Mouse (Mus musculus) embryonic fibroblast, embryonic 13.5 days (primary cell): ENCODE measurements around the gene Nrg3.

Experiments used
- CTCF ChIP-seq: IDR thresholded peaks from 2 replicates; pipeline ENCODE4 v1.5.1; 2011; ENCODE audit warnings: mild to moderate bottlenecking, control low read depth, low read length, moderate library complexity, borderline replicate concordance; ENCODE audit not compliant: insufficient read depth
- POLR2A ChIP-seq: IDR thresholded peaks from 2 replicates; pipeline ENCODE4 v1.6.1; 2011; ENCODE audit warnings: low read depth, mild to moderate bottlenecking, control low read depth, low read length, moderate library complexity

GRCm38 (mm10) chr14:39261016-39261415 is 211.9 kb downstream of the Nrg3 start:
- no peak for TF ChIP-seq POLR2A
- no peak for TF ChIP-seq CTCF
